Mouse (Mus musculus) lung, adult 2 months (tissue): Measurements from ENCODE around the gene Brd4.

Source experiments
- CTCF ChIP-seq: fragments of 200-500 bp; IDR thresholded peaks from 2 replicates; pipeline ENCODE4 v1.5.1; 2011; ENCODE audit warnings: mild to moderate bottlenecking, low read length, control low read depth; ENCODE audit not compliant: insufficient read depth
- POLR2A ChIP-seq: fragments of 200-500 bp; IDR thresholded peaks from 2 replicates; pipeline ENCODE4 v1.6.1; 2011; ENCODE audit warnings: low read depth, mild to moderate bottlenecking, control low read depth, low read length, borderline replicate concordance; ENCODE audit errors: extremely low read depth

GRCm38 (mm10) chr17:32280575-32280974, 3.9 kb downstream of the Brd4 start:
- TF ChIP-seq CTCF (no peak), POLR2A (no peak)
